Mouse (Mus musculus) left cerebral cortex, postnatal 10 days (tissue): Measurements from ENCODE around the gene Aipl1. TPM values are rescaled to one million over a fixed set of nuclear protein-coding genes. Genes with fewer than 3 reads are reported as not detected.
A peak's percentile ranks its signal among the peaks of the same experiment; 100 is the strongest.

Experiments used
- DNase-seq, 2 experiments: peaks; one replicate each; pipeline ENCODE4 v3.0.0; 2021 to 2022; ENCODE audit warnings: low spot score in 2 of 2, mixed read lengths in 1 of 2; ENCODE audit errors: extremely low spot score in 1 of 2
- intact Hi-C: fragments of 180-260 bp; cut with DNase I; formaldehyde crosslinking; loops from one replicate; pipeline ENCODE4 v1.15.1; 2025
- total RNA-seq, 2 experiments: library from RNA; stranded (reverse); gene quantifications; 2 replicates each; pipeline ENCODE4 v1.2.3; 2021

The Aipl1 gene
- total RNA-seq, 2 experiments from 2014 or later: 0.24 TPM; not detected in 1

DNA sequence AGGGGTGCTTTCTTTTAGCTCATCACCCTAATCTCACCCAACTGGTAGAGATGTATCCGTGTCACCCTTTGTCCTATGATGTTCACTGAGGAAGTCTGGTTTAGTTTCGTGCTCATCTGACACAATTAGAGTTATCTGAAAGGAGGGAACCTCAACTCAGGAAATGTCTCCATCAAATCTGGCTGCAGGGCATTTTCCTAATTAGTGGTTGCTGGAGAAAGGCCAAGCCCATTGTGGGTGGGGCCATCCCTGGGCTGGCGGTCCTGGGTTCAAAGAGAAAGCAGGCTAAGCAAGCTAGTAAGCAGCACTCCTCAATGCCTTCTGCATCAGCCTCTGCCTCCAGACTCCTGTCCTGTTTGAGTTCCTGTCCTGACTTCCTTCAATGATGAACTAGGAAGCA is 14.9 kb upstream of the Aipl1 start:
- DNase-seq: no peak
- intact Hi-C loops: loop anchor here (5.0 kb wide), 2 partner anchors 85 to 155 kb away; partner anchors contain the start of genes 4933427D14Rik, Gm43951, Pitpnm3 and Txndc17

DNA sequence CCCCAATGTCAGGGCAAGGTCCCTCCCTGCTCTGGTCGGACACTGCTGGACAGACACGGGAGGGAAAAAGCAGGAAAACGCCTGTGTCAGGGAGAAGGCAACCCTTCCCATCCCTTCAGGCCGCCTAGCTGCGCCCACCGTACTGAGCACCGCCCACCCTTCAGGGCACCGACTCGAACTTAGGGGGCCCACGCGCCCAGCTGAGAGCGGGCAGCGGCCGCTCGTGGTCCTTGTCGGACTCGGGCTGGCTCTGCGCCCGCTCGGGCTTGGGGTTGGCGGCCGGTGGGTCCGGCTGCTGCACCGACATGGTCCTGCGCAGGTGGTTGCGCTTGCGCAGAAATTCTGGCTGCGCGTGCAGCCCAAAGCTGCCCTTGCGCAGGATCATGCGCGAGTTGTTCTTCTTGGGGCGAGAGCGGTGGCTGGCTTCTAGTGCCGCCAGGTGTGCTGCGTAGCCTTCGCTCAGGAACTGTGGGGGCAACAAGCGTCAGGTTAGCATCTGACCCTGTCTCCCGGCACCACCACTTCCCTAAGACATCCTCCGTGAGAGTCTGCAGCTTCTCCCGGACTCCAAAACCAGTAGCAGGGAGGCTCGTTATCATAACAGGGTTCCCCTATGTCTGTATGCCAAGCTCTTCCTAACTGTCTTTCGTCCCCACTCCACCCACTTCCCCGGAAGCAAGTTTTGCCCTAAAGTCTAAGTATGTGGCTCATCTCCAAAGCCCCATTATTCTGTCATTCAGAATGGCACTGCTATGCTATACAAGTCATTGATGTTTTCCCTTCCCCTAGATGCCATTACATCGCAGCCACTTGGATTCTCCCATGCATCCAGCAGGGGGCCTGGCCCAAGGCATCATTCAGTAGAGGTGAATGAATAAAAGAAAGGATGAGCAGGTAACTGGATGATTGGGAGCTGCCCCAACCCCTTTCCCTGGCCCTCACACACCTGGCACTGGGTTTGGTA is 13.9 kb upstream of the Aipl1 start:
- intact Hi-C loops: loop anchor here (5.0 kb wide), 2 partner anchors 86 to 156 kb away; partner anchors contain the start of genes 4933427D14Rik, Gm43951, Pitpnm3 and Txndc17
- peak; percentile 33 to 69 for DNase-seq

DNA sequence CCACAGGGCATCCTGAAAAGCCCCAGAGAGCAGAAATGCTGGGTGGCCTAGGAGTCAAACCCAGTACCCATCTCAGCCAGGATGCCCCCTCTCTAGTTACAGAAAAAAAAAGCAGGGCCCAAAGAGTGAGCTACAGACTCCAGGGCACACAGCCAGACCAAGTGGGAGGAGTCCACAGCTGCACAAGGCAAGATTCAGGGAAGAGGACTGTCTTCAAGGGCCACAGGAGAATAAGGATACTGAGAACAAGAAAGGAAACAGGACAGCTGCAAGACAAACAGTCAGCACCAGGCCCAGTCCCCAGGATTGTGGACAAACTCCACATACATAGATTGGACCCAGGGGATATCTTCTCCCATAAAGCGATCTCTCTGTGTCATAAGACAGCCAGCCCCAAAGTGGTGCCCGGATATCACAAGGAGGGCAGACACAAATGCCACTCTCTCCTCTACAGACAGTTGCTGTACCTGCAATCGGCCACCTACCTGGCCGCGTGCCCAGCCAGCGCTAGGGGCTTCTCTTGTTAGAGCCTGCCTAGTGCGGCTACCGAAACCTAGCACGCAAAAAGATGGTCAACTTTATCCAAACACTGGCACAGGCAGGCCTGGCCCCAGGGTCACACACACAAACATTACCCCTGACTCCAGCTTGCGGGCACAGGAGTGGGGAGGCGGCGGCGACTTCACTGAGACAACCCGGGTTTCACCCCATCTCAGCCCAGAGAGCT is 13.0 kb upstream of the Aipl1 start:
- DNase-seq: peak in 1 of 2 experiments; percentile 61
- intact Hi-C loops: loop anchor here (5.0 kb wide), 2 partner anchors 87 to 157 kb away; partner anchors contain the start of genes 4933427D14Rik, Gm43951, Pitpnm3 and Txndc17

DNA sequence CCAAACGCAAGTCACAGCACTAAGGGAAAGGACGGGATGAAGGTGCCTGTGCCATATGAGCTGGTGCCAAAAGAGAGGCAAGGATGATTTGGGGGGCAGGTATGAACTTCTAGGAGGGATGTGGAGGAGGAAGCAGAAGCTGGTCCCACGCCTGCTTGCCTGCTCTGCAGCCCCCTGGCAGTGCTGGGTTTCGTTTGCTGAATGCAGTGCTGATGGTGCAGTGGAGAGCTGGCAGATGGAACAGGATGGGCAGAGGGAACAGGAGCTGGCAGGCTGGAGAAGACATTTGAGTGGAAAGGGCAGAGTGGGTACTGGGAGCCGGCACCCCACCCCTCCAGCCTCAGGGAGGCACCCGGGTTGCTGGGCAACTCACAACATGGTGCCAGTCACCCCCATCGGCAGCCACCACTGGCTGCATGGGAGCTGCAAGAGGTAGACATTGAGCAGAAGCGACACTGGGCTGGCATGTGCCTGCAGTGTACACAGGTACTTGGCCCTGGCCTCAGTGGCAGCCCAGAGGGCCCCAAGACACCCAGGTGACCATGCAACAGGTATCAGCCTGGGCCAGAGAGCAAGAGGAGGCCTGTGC is 12.0 kb upstream of the Aipl1 start:
- no peak for DNase-seq
- intact Hi-C loops: no loop called here

DNA sequence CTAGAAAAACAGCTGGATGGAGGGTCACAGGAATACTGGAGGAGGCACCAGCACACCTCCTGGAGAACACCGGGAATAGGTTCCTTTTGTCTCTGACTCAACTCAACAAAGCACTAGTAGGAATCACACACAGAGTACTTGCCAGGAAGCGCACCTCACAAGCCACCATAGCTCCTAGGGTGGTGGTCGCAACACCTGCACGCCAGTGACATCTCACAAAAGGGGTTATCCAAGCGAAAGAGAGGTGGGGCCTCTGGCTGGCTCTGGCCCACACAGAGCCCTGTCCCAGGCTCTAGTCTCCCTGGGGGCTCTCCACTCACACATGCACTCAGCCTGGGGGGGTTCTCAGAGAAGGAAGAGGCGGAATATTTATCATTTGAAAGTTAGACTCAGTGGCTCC is 11.4 kb upstream of the Aipl1 start:
- intact Hi-C loops: no loop called here
- DNase-seq: no peak

DNA sequence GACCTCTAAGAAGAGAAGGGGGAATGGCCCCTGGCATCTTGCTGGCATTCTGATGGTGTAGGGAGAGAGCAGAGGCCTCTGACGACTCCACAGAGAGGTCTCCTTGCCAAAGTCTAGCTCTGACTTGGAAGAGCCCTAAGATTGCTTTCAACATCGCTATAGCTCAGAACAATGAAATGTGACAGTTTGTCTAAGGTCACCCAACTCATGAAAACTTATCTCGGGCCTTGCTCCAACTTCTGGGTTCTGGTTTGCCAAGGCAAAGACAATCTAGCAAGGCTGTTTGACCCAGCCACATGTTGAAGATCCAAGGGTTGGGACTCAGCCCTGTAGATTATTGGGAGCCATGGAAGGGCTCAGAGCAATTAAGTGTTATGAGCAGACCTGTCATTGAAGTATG is 6.9 kb upstream of the Aipl1 start:
- intact Hi-C loops: no loop called here
- no peak for DNase-seq

DNA sequence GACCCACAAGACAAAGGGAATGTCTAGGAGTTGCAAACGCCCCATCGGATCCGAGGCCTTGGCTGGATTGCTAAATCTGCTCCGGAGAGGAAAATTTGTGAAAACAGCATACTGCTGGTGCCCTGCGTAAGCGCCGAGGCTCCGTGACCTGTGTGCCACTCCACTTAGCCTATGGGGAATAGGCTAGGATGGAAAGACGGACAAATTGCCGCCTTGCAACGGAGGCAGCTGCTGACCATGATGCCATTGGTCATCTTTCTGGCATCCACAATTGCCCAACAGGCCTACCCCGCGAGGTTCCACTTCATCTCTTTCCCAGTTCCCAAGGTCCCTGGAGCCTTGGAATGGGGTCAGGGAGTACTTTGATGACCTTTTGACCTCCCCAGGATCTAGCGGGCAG is 5.3 kb upstream of the Aipl1 start:
- DNase-seq: no peak
- intact Hi-C loops: no loop called here

DNA sequence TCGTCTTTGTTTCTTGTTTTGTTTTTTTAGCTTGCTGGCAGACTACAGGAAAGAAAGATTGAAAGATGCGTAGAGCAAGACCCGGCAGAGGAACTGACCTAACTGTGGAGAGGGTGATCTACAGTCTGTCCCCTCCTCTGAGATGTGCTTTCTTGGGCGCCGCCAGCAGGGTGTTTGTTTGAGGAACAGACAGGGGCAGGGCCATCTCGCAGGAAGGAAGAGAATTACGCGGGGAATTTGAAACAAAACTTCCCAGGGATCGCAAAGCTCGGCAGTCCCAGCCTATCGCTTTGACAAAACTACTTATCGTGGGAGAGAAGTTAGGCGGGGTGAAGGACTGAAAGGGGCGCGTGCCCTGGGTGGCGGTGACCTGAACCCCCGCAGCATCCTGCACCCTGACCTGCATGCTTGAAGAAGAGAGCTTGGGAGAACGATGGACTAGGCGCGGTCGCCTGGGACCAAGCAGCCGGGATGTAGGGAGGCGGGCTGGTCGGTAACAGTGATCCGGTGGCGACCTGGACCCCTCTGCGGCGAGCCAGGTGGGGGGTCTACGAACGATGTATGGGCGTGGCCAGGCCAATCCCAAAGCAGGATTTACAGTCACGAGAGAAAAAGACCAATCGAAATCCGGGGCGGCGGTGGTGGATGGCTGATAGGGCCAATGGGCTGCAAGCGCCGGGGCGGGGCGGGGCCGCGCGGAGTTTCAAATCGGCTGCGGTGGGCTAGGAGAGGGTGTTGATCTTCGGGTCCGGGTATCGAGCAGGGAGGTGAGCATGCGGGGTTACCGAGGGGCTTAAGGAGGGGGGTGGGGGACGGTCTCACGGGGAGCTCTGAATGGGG is 4.7 kb upstream of the Aipl1 start, which contains the start of gene Pimreg:
Gene Pimreg (plus strand): TSS at position 265 of the 840 bp plus-strand sequence.
- intact Hi-C loops: no loop called here

DNA sequence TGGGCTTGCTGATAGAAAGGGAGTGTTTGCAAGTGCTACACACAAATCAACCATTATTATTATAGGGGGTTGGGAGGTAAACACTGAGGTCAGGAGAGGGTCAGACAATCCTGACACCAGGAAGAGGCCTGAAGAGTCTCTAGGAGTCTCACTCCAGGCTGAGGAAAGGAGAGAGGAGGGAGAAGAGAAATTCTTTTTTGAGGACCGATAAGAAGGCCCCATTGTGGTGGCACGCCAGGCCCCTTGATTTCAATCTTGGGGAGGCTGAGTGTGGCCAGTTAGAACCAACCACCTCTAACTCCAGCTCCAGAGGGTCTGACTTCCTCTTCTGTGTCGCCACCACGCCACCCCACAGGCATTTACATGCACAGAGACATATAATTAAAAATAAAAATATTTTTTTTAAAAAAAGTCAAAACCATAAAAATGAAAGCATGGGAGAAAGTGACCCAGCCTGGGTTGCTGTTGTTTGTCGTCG is 4.0 kb upstream of the Aipl1 start:
- intact Hi-C loops: no loop called here
- DNase-seq: no peak

More for the DNA sequence above, 4.7 kb upstream of the Aipl1 start, which contains the start of gene Pimreg:
- peak; percentile 87 to 92 for DNase-seq

DNA sequence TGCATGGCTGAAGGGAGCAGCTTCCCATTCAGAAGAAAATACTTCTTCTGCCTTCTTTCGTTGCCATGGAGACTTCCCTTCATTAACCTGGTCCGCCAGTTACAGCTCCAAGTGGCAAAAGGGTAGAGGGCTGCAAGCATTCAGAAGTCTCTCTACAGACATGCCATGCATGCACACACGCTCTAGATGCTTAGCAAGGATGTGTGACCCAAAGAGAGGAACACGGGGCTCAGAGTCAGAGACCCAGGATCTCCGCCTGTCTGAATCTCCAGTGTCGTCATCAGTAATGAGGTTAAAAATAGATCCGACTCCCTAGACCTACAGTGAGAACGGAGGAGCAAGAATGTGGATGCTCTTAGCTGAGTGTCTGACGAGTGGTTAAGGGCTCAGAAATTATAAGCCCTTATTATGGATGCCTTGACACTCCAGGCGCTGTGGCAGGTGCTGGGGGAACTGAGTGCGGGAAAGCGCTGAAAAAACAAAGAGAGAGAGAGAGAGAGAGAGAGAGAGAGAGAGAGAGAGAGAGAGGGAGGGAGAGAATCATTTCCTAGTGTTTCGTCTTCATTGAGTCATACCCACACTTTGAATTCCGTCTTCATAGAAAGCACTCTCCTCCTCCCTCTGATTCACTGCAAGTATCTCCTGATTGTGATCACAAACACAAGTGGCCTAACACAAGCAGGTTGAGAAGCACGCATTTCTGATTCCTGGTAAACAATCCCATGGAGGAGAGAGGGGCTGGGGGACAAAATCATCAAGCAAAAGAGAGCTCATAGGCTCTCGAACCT is 2.5 kb upstream of the Aipl1 start:
- DNase-seq: no peak
- intact Hi-C loops: loop anchor here (2.0 kb wide), 1 partner anchor 695 kb away; no protein-coding TSS in a partner anchor

DNA sequence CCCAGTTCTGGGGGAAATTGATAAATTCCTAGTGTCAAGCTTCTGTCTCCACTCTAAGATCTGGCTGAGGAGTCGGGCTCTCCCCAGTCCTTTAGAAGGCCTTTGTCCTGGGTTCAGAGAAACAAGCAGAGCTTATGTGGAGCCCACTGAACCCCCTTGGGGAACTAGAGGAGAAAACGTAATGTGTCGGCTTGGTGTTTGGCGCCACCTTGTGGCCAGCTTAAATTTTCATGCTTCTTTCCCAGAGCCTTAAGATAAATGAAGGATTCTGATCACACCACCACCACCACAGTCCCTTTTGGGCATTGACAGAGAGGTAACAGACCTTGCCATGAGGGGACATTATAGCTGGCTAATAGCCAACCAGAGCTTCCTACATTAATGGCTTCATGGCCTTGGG is 687 bp upstream of the Aipl1 start:
- peak; percentile 72 to 75 for DNase-seq
- intact Hi-C loops: loop anchor here (2.0 kb wide), 1 partner anchor 693 kb away; no protein-coding TSS in a partner anchor

DNA sequence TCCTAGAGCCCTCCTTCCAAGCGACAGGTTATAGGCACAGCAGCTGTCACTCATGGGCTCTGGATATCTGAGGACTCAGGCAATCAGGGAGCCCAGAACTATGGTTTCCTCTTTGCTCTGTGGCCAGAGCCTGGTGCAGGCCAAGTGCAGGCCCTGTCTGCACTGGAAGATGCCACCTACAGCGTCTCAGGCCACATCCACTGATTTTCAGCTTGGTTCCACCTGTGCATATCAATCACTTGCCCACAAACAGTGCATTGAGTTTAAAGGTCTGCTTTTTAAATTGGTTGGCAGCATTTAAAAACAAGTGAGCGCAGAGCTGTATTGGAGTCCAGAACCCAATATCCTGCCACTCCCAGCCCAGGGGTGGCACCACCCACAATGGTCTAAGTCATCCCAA is 4.7 kb downstream of the Aipl1 start:
- no peak for DNase-seq
- intact Hi-C loops: no loop called here

DNA sequence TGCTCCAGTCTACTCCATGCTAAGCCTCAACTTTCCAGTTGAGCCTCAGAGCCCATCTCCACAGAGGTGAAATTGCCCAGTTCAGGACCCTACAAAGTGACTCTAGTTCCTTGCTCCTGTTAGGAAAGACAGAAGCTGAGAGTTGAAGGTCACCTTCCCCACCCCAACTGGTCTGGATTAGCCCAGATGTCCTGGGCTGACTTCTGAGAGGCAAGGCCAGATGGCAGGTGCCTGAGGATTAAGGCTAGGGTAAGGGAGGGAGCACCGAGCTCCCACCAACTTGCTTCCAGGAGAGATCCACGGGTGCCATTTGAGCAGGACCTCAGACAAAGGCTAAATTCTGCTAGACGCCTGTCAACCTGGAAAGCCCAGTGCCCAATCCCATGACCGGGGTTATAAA is 5.2 kb downstream of the Aipl1 start:
- DNase-seq: no peak
- intact Hi-C loops: no loop called here

DNA sequence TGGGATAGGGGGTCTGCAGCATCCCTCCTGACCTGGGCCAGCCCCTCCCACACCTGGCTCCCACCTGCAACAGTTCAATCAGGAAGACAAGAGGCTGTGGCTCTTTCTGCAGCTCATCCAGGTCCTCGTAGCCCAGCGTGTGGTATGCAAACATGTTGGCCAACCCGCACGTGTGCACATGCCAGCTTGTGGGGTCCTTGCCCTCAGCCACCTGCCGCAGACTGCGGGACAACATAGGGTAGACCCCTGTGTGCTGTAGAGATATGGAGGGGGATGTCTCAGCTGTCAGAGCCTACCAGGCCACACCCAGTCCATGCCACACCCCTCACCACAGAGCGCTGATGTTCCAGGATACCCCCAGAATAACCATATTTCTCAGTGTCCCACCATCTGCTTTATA is 6.0 kb downstream of the Aipl1 start:
- DNase-seq: no peak

DNA sequence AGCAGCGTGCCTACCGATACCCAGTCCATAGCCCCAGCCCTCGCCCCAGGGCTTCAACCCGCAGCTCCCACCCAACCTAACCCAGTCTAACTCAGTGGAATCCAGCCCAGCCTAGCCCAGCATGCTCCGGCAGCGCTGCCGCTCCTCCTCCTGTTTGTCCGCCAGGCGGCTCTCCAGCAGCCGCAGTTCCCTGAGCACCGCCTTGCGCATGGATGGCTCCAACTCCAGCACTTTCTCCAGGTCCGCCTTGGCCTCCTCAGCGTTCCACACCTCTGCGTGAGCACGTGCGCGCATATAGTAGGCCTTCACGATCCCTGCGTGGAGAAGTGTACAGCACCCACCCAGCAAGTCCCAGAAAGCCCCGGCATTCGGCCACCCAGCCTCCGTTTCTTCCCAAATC is 8.2 kb downstream of the Aipl1 start:
- peak in 1 of 2 experiments; percentile 69 for DNase-seq
- intact Hi-C loops: loop anchor here (10.0 kb wide), 2 partner anchors 184 to 354 kb away; no protein-coding TSS in a partner anchor

More for the DNA sequence above, 6.0 kb downstream of the Aipl1 start:
- intact Hi-C loops: no loop called here

DNA sequence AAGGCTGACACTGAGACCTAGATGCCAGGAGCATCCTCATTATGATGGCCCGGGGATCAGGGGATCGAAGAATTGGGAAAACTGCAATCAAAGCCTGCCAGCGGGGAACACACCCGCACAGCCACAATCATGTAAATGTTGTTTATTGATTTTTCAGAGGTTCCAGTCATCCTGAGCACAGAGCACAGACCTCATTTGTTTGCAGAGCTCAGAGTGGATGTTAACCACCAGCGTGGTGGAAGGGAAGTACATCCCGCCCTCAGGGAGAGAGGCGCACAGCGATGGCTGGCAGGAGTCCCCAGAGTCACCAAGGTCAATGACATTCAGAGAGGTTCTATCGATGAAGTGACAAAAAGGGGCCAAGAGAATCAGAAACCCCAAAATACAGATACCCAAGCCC is 9.5 kb downstream of the Aipl1 start:
- intact Hi-C loops: loop anchor here (10.0 kb wide), 2 partner anchors 183 to 353 kb away; no protein-coding TSS in a partner anchor
- no peak for DNase-seq

DNA sequence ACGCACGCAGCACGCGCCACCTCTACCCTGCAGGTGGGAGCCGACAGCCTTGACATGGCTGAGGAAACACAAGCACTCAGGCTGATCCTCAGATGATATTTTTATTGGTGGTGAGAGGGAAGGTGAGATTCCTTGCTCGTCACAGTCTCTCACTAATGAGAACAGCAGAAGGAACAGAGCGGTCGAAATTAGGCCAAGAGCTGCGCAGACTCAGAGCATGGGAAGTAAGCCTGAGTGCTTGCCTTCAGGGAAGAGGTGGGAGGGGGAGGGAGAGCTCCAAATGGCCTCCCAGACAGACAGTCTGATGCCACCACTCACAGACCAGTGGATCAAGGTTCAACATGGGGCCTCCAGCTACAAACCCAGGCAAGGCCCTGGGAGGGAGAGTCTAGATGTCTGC is 10.8 kb downstream of the Aipl1 start:
- intact Hi-C loops: loop anchor here (10.0 kb wide), 2 partner anchors 182 to 352 kb away; no protein-coding TSS in a partner anchor
- DNase-seq: no peak
